Mouse (Mus musculus) MEL (cell line): ENCODE results near the gene Cbfa2t2.

Experiments used
- BHLHE40 ChIP-seq: IDR thresholded peaks from 2 replicates; pipeline ENCODE4 v1.6.1; 2012; ENCODE audit warnings: low read depth, mild to moderate bottlenecking, inconsistent platforms, low read length, improper control_type of control experiment, borderline replicate concordance
- CTCF ChIP-seq, 3 experiments: IDR thresholded peaks in 2 of 3; conservative IDR thresholded peaks in 1 of 3; 2 replicates each; pipeline ENCODE4 v1.5.1; 2011 to 2012; ENCODE audit warnings: low read length in 3 of 3, low read depth in 2 of 3, mild to moderate bottlenecking in 2 of 3, improper control_type of control experiment in 1 of 3, inconsistent platforms in 1 of 3, mixed read lengths in 1 of 3, moderate library complexity in 1 of 3; ENCODE audit not compliant: control insufficient read depth in 1 of 3, insufficient read depth in 1 of 3, poor library complexity in 1 of 3, severe bottlenecking in 1 of 3
- ELF1 ChIP-seq: IDR thresholded peaks from 2 replicates; pipeline ENCODE4 v1.6.1; 2014; ENCODE audit warnings: low read depth, mild to moderate bottlenecking, inconsistent platforms, low read length, improper control_type of control experiment, moderate library complexity
- EP300 ChIP-seq, 2 experiments: IDR thresholded peaks; 2 replicates each; pipeline ENCODE4 v1.6.1; 2011; ENCODE audit warnings: improper control_type of control experiment in 2 of 2, low read length in 2 of 2, low read depth in 1 of 2, mild to moderate bottlenecking in 1 of 2
- GATA1 ChIP-seq: IDR thresholded peaks from 2 replicates; pipeline ENCODE4 v1.6.1; 2011; ENCODE audit warnings: low read depth, low read length, improper control_type of control experiment
- MEF2A ChIP-seq: IDR thresholded peaks from 2 replicates; pipeline ENCODE4 v1.6.1; 2014; ENCODE audit warnings: low read depth, mild to moderate bottlenecking, inconsistent platforms, low read length, improper control_type of control experiment; ENCODE audit not compliant: poor library complexity, insufficient replicate concordance, severe bottlenecking; ENCODE audit errors: extremely low read depth
- MYC ChIP-seq: IDR thresholded peaks from 2 replicates; pipeline ENCODE4 v1.6.1; 2011; ENCODE audit warnings: low read depth, mild to moderate bottlenecking, low read length, improper control_type of control experiment, moderate library complexity
- POLR2A ChIP-seq, 2 experiments: IDR thresholded peaks; 2 replicates each; pipeline ENCODE4 v1.6.1; 2011 to 2012; ENCODE audit warnings: low read length in 2 of 2, mild to moderate bottlenecking in 2 of 2, control low read depth in 1 of 2, improper control_type of control experiment in 1 of 2, low read depth in 1 of 2, moderate library complexity in 1 of 2; ENCODE audit not compliant: control insufficient read depth in 1 of 2, insufficient read depth in 1 of 2, poor library complexity in 1 of 2
- POLR2AphosphoS2 ChIP-seq: IDR thresholded peaks from 2 replicates; pipeline ENCODE4 v1.6.1; 2011; ENCODE audit warnings: low read length, improper control_type of control experiment
- SMC3 ChIP-seq: IDR thresholded peaks from 2 replicates; pipeline ENCODE4 v1.6.1; 2011; ENCODE audit warnings: low read depth, low read length, improper control_type of control experiment
- TBP ChIP-seq: IDR thresholded peaks from 2 replicates; pipeline ENCODE4 v1.8.0; 2011; ENCODE audit warnings: low read depth, low read length, improper control_type of control experiment
- ZKSCAN1 ChIP-seq: IDR thresholded peaks from 2 replicates; pipeline ENCODE4 v1.6.1; 2012; ENCODE audit warnings: low read depth, mild to moderate bottlenecking, inconsistent platforms, low read length, improper control_type of control experiment, moderate library complexity
- ZNF384 ChIP-seq: IDR thresholded peaks from 2 replicates; pipeline ENCODE4 v1.6.1; 2012; ENCODE audit warnings: low read depth, mild to moderate bottlenecking, inconsistent platforms, low read length, improper control_type of control experiment

DNA sequence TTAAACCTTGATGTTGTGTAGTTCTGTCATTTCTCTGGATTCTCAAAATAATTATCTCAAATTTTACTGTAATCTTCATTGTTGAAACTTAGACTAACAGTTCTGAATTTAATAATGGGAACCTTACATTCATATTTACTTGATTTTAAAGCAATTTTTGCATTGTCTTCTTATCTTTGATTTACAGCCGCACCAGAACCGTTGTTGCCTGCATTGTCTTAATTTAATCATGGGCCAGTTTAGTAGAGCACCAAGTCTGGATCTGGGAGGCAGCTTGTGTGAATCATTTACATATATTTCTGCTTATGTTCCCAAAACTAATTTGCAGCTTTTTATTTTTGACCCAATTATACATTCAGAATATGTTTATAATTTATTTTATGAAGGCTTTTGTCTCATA lies 23.0 kb downstream of the Cbfa2t2 start:
- TF ChIP-seq GATA1 (peak; percentile 81), ZKSCAN1 (no peak), MYC (0 out of 2 replicates have a peak, but pooled peaks have one; percentile 40), CTCF (IDR thresholded peaks at IDR 0.05 in 2 of 3, conservative IDR thresholded peaks at IDR 0.05 in 1 of 3; ENCODE audit: control insufficient read depth in 1 of 3, insufficient read depth in 1 of 3, low read depth in 2 of 3, low read length in 3 of 3, poor library complexity in 1 of 3, severe bottlenecking in 1 of 3) (no peak), TBP (no peak), BHLHE40 (no peak), EP300 (IDR thresholded peaks at IDR 0.05; ENCODE audit: low read depth in 1 of 2, low read length in 2 of 2) (peak; percentile 83 to 93), POLR2A (IDR thresholded peaks at IDR 0.05; ENCODE audit: control insufficient read depth in 1 of 2, insufficient read depth in 1 of 2, low read depth in 1 of 2, low read length in 2 of 2, poor library complexity in 1 of 2) (no peak), ELF1 (no peak), SMC3 (no peak), ZNF384 (no peak), MEF2A (no peak), POLR2AphosphoS2 (no peak)
